13 mouse cellular contexts compared by ENCODE assay signal in genomic region chrX:20931364-20931763, GRCm38 (mm10). TPM values are rescaled to one million over a fixed set of nuclear protein-coding genes. Genes with fewer than 3 reads are reported as not detected.
DNase-seq lines count a peak whose midpoint lies in the region; ATAC-seq and TF ChIP-seq lines count a peak whose summit lies in the region.
"Had no signal": no experiment of that assay in that cellular context is flagged by ENCODE, and none has a peak within 500 bp of the region (broad histone marks: within the 10 kb centered on the region; RNA-seq: fewer than 3 reads in every experiment).

TSS of gene Cfp (minus strand) at chrX:20931555.

- TF ChIP-seq POLR2A in bone marrow macrophage, adult 2 months (IDR thresholded peaks at IDR 0.05; ENCODE audit: borderline replicate concordance, low read depth, low read length) = no peak

- TF ChIP-seq CTCF in bone marrow macrophage, adult 2 months (IDR thresholded peaks at IDR 0.05; ENCODE audit: low read depth, low read length) = no peak
- no peak for TF ChIP-seq CTCF in liver, postnatal 0 days (IDR thresholded peaks at IDR 0.05; ENCODE audit: low read depth)

- 43% methylated on average over 1 of the region's 1 CpGs for WGBS in liver, postnatal 0 days (ENCODE audit: insufficient replicate concordance)
- 93% methylated on average over 1 of the region's 1 CpGs for WGBS in hindbrain, embryonic 12.5 days

- no peak within 1 kb of the TSS for H3K9ac ChIP-seq in ES-E14 (ENCODE audit: insufficient read depth, low read depth, low read length, poor library complexity, severe bottlenecking)
- no peak within 1 kb of the TSS for H3K9ac ChIP-seq in liver, postnatal 0 days (replicated peaks)
- no peak within 1 kb of the TSS for H3K9ac ChIP-seq in hindbrain, embryonic 12.5 days
- H3K9ac ChIP-seq: forebrain, postnatal 0 days; midbrain, embryonic 15.5 days had no signal

- no peak within 1 kb of the TSS for H3K4me3 ChIP-seq in ES-E14 (ENCODE audit: insufficient read depth in 1 of 2, low read depth in 1 of 2, low read length in 2 of 2, poor library complexity in 1 of 2, severe bottlenecking in 1 of 2)
- peak within 1 kb of the TSS; percentile 94 for H3K4me3 ChIP-seq in bone marrow macrophage, adult 2 months (ENCODE audit: insufficient read depth, low read length)
- H3K4me3 ChIP-seq in liver, postnatal 0 days (ENCODE audit: low read depth, low read length) = 0 out of 2 replicates have a peak within 1 kb of the TSS, but pooled peaks have one; percentile 17
- no peak within 1 kb of the TSS for H3K4me3 ChIP-seq in hindbrain, embryonic 12.5 days
- H3K4me3 ChIP-seq: midbrain, embryonic 15.5 days had no signal

- TF ChIP-seq EP300 in liver, postnatal 0 days (IDR thresholded peaks at IDR 0.05; ENCODE audit: low read depth) = no peak

- in situ Hi-C loops in ES-E14 (cut with MboI; ENCODE audit: low sequenced_read_pairs in 2 of 2, unreplicated experiment in 2 of 2) = no loop called here

- ATAC-seq in liver, postnatal 0 days = peak; percentile 52; the same call in 1 of the 2 replicates
- ATAC-seq in hindbrain, embryonic 12.5 days (ENCODE audit: low FRiP score) = no peak
- ATAC-seq: forebrain, postnatal 0 days; midbrain, embryonic 15.5 days; Patski had no signal

- H3K9me3 ChIP-seq in ES-E14 (ENCODE audit: control insufficient read depth, insufficient read depth, low read depth, low read length) = no peaks in the 10 kb centered on the region
- no peaks in the 10 kb centered on the region for H3K9me3 ChIP-seq in liver, postnatal 0 days (ENCODE audit: low read length)
- H3K9me3 ChIP-seq in hindbrain, embryonic 12.5 days (replicated peaks) = no peaks in the 10 kb centered on the region
- H3K9me3 ChIP-seq: midbrain, embryonic 15.5 days had no signal

- no peak for DNase-seq in layer of hippocampus, adult 8-10 months (ENCODE audit: low spot score in 2 of 2)
- no peak for DNase-seq in layer of hippocampus, adult 9-10 months (ENCODE audit: low spot score)
- DNase-seq in ES-E14 (ENCODE audit: low read depth, low spot score) = no peak
- no peak for DNase-seq in liver, postnatal 0 days
- DNase-seq in right cerebral cortex, adult 2 months (ENCODE audit: low spot score in 2 of 2) = no peak
- DNase-seq: embryo, embryonic 11 days; forebrain, postnatal 0 days; retina, postnatal 1 day; thymus, postnatal 14 days had no signal

- H3K36me3 ChIP-seq in ES-E14 (ENCODE audit: control insufficient read depth, insufficient read depth, low read length, poor library complexity, severe bottlenecking) = peaks cover 8% of the 10 kb centered on the region
- H3K36me3 ChIP-seq in liver, postnatal 0 days (replicated peaks; ENCODE audit: insufficient read depth, low read length) = no peaks in the 10 kb centered on the region; the same call in 1 of the 2 replicates
- peaks cover 44% of the 10 kb centered on the region for H3K36me3 ChIP-seq in hindbrain, embryonic 12.5 days

- H3K4me2 ChIP-seq in liver, postnatal 0 days (ENCODE audit: low read depth, low read length) = peak within 1 kb of the TSS; percentile 26; the same call in 1 of the 2 replicates
- H3K4me2 ChIP-seq in hindbrain, embryonic 12.5 days (replicated peaks) = no peak within 1 kb of the TSS
- H3K4me2 ChIP-seq: midbrain, embryonic 15.5 days had no signal

- H3K4me1 ChIP-seq in ES-E14 (ENCODE audit: control insufficient read depth in 2 of 2, insufficient read depth in 2 of 2, low read length in 2 of 2, poor library complexity in 1 of 2) = peaks cover 2 to 6% of the 10 kb centered on the region in 2 experiments; a peak in 2 of 4 replicates
- H3K4me1 ChIP-seq in bone marrow macrophage, adult 2 months (ENCODE audit: control insufficient read depth, insufficient read depth, low read length) = peaks cover 41% of the 10 kb centered on the region
- H3K4me1 ChIP-seq in liver, postnatal 0 days (ENCODE audit: insufficient read depth) = no peaks in the 10 kb centered on the region
- H3K4me1 ChIP-seq in hindbrain, embryonic 12.5 days = no peaks in the 10 kb centered on the region
- H3K4me1 ChIP-seq: midbrain, embryonic 15.5 days had no signal

- H3K27ac ChIP-seq in ES-E14 (ENCODE audit: insufficient read depth, low read depth, low read length, poor library complexity, severe bottlenecking) = 0 out of 2 replicates have a peak within 1 kb of the TSS, but pooled peaks have one; percentile 28
- H3K27ac ChIP-seq in bone marrow macrophage, adult 2 months (ENCODE audit: insufficient read depth, low read depth, low read length) = peak within 1 kb of the TSS; percentile 89
- peak within 1 kb of the TSS; percentile 60 for H3K27ac ChIP-seq in liver, postnatal 0 days (ENCODE audit: low read depth)
- no peak within 1 kb of the TSS for H3K27ac ChIP-seq in hindbrain, embryonic 12.5 days
- H3K27ac ChIP-seq: midbrain, embryonic 15.5 days had no signal

- no peaks in the 10 kb centered on the region for H3K27me3 ChIP-seq in liver, postnatal 0 days (ENCODE audit: insufficient read depth, low read length)
- no peaks in the 10 kb centered on the region for H3K27me3 ChIP-seq in hindbrain, embryonic 12.5 days
- H3K27me3 ChIP-seq: midbrain, embryonic 15.5 days; Patski had no signal

TF ChIP-seq in ES-E14, 5 proteins besides CTCF, POLR2A, EP300 and RAD21:
- TF ChIP-seq ZC3H11A (IDR thresholded peaks at IDR 0.05; ENCODE audit: borderline replicate concordance, low read depth, low read length) (no peak), ZNF384 (IDR thresholded peaks at IDR 0.05; ENCODE audit: low read depth, low read length) (no peak), MAFK (IDR thresholded peaks at IDR 0.05; ENCODE audit: insufficient read depth, low read depth, low read length) (no peak), HCFC1 (IDR thresholded peaks at IDR 0.05; ENCODE audit: borderline replicate concordance, insufficient read depth, low read length) (no peak), CHD2 (IDR thresholded peaks at IDR 0.05; ENCODE audit: low read depth, low read length) (no peak)

RNA-seq across cellular contexts. Expression of gene Cfp, which starts in this region (rescaled TPM):
- total RNA-seq in layer of hippocampus, adult 8-10 months (2022) = 10 to 100 TPM; 12.9 to 22.7 (median 15.9) TPM
- total RNA-seq in ES-E14 (2012; rRNA removed) = 4.4 and 9.6 TPM in 2 replicates
- 362 and 394 TPM in 2 replicates for polyA plus RNA-seq in bone marrow macrophage, adult 2 months (2012; ENCODE audit: insufficient read depth, insufficient read length, missing spikeins)
- polyA plus RNA-seq in liver, postnatal 0 days (2015; fragmentation: Nextera tagmentation; extraction: Ambion mirVana) = 63.8 TPM in 2 replicates
- polyA plus RNA-seq in hindbrain, embryonic 12.5 days (2016; fragmentation: Nextera tagmentation; extraction: Ambion mirVana) = 3.7 and 5.1 TPM in 2 replicates

Comparison
In these comparisons a context has a peak if more than half of its experiments do, and no peak if none do; other contexts are left out.
1. RNA of gene Cfp (polyA plus RNA-seq): 362 to 394 TPM in bone marrow macrophage, adult 2 months and 63.8 TPM in liver, postnatal 0 days; 3.7 to 5.1 TPM in hindbrain, embryonic 12.5 days; every median in the first group is over 10 times any median in the second.
2. H3K4me3 ChIP-seq: peak in bone marrow macrophage, adult 2 months (single experiment) and liver, postnatal 0 days (single experiment); none in ES-E14 (0 of 2) and hindbrain, embryonic 12.5 days (single experiment).